Mouse (Mus musculus) E14TG2a.4 (cell line): ENCODE data around the gene Akr1b7.

ENCODE experiments used
- CTCF ChIP-seq: conservative IDR thresholded peaks from 2 replicates; pipeline ENCODE4 v1.5.1; 2014; ENCODE audit warnings: low read length
- NANOG ChIP-seq: IDR thresholded peaks from 2 replicates; pipeline ENCODE4 v1.6.1; 2014; ENCODE audit warnings: borderline replicate concordance, low read length, mixed read lengths
- POU5F1 ChIP-seq: IDR thresholded peaks from 2 replicates; pipeline ENCODE4 v1.6.1; 2014; ENCODE audit warnings: low read length, borderline replicate concordance

DNA sequence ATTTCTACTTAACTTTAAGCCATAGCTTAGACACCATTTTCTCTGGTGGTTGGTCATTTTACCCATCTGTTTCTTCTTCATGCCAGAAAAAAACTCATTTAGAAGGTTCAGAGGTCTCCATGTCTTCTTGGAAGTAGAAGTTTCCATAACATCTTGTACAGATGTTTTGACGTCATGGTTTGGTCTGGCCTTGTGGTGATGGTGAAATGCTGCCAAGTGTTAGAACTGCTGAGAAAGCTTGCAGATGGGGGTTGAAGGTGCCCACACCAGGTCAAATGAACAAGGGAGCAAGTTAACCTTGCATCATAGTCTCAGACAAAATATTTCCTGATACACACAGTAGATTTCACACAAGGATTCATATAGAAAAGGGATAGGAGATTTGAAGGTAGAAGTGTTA lies 36.6 kb downstream of the Akr1b7 start:
- TF ChIP-seq CTCF (no peak), POU5F1 (no peak), NANOG (no peak)
